Mouse (Mus musculus) embryo, embryonic 9.5 days (tissue): Measurements from ENCODE around the gene Chit1.
A peak's percentile ranks its signal among the peaks of the same experiment; 100 is the strongest.

Experiments used
- DNase-seq: peaks from one replicate; pipeline ENCODE4 v3.0.0-alpha.2; 2017; ENCODE audit errors: extremely low spot score

Gene Chit1

DNA sequence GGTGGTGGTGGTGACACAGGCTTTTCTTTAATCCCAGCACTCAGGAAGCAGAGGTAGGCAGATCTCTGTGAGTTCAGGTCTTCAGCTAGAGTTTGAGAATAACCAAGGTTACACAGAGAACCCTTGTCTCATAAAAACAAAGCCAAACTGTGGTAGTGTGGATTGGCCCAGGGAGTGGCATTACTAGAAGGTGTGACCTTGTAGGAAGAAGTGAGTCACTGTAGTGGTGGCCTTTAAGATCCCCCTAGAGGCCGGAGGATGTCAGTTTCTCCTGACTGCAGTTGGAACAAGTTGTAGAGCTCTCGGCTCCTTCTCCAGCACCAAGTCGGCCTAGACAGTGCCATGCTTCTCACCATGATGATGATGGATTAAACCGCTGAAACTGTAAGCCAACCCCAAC is at the start of gene Chit1:
Chit1 (plus strand) TSS at position 264 of the 400 bp plus-strand sequence.
- no peak for DNase-seq

GRCm38 (mm10) chr1:134061915-134062314 is 49.1 kb upstream of the Chit1 start:
- DNase-seq: no peak

- no peak for DNase-seq
These were observed 48.5 kb upstream of the Chit1 start for GRCm38 (mm10) chr1:134062411-134063085.

DNA sequence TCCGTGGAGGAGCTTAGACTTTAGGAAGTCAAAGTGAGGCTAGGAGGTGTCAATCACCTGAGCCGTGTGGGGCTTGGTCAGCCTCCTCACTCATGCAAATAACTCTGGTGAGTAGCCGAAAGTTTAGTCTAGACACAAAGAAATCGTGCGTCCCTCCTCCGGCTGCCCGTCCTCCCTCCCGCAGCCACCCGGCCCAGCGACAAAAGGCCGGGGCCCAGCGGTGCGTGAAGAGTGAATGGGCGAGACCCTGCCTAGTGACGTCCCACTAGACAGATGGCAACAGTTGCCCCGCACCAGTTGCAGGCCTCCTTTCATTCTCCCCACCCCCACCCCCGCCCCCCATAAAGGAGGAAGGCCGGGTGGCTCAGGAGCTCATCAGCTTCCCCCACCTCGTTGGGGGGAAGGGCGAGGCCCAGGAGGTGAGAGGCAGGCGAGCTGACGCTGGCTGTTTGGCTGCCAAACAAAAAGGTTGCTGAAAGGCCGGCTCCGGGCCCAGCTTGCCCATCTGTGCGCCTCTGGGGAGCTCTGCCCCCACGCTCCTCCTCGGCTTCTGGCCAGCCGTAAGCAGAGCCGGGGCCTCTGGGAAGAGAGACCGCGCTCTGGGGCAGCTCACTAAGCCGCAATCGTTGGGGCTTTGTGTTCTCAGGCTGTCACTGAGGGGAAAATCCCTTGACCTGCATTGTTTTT is 47.8 kb upstream of the Chit1 start:
- peak; percentile 88 for DNase-seq

DNA sequence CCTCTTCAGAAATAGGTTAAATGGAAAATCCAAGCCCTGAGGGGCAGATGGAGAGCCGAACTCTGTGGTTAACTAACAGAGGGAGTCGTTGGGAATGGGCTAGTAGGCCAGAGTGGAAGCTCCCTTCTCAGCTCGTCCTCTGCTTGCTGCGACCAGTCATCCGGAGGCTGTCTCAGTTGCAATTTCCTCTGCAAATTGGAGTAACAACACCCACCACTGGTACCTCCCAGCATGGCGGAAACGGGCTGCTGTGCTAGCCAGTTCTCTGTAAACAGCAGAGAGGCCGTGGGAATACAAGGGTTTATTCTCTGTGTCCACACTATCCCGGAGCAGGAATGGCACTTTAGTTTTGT is 47.3 kb upstream of the Chit1 start:
- DNase-seq: no peak

DNA sequence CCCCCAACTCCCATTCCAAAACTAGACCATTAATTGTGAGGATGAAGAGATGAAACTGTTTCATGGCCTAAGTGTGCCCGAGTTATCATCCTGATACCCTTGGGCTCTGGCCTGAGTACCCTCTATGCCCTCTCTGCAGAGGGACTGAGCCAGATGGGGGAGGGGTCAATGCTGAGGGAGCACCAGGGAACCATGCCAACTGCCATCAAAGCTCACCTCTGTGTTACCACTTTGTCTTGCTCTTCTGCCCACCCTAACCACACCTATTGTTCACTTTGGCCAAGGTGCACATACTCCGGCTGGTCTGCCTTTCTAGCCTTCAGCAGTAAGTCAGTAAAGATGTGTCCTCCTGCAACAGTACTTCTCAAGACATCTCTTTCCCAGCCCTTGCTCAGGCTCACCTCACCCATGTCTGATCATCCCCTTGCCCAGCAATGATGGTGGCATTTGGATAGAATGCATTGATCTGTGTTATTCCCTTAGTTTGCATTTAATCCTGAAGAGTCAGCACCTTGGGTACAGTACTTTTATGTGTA is 46.7 kb upstream of the Chit1 start:
- DNase-seq: no peak

GRCm38 (mm10) chr1:134065241-134065809 is 45.7 kb upstream of the Chit1 start:
- no peak for DNase-seq

GRCm38 (mm10) chr1:134066554-134066953 is 44.5 kb upstream of the Chit1 start:
- no peak for DNase-seq

- DNase-seq: no peak
These were observed 43.9 kb upstream of the Chit1 start for GRCm38 (mm10) chr1:134067143-134067619.

- DNase-seq: no peak
These were observed 40.9 kb upstream of the Chit1 start for GRCm38 (mm10) chr1:134070099-134070669.

DNA sequence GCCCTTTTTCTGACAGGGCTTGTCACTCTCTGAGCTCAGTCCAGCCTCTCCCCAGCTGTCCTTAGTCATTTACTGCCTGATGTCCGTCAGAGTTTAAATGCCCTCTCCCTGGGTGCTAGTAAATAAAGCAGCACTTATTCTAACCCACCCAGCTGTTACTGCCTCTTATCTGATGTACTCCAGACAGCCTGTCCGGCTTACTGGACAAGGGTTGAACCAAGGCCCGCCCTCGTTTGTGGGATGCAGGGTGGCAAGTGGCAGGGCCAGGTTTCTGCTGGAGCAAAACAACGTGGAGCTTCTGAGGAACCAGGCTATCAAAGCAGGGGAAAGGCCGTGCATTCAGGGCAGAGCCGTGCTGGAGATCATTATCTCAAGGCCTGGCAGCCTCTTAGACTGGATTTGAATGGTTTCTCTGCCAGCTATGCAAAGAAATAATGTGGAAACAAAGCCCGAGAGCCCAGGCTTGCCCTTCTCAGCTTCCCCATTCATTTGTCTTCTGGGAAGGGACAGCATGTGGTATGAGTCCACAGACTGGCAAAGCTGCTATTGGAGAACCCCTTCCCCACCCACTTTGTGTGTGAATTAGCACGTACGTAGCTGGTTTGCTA is 39.5 kb upstream of the Chit1 start:
- no peak for DNase-seq

DNA sequence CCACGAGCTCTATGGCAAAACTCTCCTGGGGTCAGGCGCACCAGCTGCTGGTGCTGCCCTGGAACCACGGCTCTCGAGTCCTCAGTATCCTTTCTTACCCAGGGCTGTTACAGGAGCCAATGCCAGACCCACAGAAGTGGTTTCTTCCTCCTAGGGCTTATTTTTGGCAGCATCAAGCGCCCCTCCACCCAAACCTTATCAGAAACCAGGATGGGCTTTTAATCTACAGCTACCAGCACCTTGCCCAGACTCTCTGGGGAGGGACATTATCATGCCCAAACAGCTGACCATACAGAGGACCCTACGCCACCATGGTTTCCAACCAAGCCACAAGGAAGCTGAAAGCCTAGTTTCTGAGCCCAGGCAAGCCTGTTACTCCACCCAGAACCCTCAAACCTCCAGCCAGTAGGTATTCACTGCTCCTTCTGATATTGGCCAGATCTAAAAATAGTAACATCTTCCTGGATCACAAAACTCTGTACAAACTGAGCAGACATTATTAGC is 37.9 kb upstream of the Chit1 start:
- no peak for DNase-seq

DNA sequence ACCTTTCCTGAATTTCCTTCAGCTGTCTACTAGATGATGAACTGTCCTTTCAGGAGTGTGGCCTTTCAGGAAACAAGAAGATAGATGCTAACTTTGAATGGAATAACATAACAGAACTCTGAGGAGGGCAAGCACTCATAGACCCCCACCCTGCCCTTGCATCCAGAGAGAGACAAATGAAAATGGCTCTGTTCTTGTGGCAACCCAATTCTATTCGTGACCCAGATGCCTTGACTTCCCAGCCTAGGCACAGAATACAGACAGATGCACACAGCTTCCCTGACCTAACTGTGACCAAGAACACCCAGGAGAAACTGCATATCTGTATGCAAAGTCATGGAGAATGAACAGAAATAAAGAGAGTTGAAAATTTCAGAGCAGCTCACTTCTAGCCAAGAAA is 37.4 kb upstream of the Chit1 start:
- DNase-seq: no peak

GRCm38 (mm10) chr1:134074184-134074583 is 36.9 kb upstream of the Chit1 start:
- no peak for DNase-seq

DNA sequence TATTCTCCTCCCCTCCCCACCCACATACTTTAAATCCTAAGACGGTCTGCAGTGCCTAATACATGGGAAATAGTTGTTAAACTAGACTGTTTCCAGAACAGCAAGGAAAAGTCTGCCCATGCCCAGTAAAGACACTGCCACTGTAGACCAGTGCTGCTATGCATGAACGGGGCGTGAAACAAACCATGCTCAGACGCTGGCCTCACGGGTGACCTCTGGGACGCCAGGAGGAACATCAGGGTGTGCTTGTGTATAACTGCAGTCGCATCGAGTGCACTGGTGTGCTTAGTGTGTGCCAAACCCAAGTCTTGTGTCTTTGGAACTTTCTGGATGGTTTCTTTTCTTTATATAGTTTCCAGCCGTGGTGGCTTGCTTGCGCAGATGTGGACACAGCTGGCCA is 36.4 kb upstream of the Chit1 start:
- no peak for DNase-seq

- no peak for DNase-seq
These were observed 35.5 kb upstream of the Chit1 start for GRCm38 (mm10) chr1:134075532-134075931.

- no peak for DNase-seq
These were observed 34.3 kb upstream of the Chit1 start for GRCm38 (mm10) chr1:134076789-134077188.

DNA sequence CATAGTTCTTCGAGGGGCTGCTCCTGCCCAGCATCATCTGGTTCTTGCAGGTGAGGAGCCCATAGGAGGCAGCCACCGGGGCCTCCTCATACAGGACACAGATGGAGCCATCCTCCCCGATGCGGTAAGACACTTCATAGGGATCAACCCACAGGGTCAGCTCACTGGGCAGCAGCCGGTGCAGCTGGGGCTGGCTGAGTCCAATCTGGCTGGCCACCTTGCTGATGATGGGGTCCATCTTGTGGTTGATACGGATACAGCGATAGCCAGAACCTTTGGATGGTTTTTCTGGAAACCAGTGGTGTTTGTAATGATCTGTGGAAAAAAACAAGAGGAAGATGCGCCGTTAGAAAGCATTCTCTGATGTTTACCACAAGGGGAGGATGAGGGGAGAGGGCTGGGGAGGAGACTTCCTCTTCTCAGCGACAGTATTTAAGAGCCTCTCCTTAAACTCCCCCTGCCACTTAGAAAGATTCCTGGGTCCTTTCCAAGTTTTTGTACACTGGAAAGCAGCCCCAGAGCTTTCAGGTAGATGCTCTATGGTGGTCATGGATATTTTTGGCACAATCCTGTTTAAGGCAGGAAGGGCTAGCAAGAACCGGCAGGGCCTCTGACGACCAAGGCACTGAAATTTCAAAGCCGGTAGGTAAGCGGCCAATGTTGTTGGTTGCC is 33.5 kb upstream of the Chit1 start:
- DNase-seq: no peak

DNA sequence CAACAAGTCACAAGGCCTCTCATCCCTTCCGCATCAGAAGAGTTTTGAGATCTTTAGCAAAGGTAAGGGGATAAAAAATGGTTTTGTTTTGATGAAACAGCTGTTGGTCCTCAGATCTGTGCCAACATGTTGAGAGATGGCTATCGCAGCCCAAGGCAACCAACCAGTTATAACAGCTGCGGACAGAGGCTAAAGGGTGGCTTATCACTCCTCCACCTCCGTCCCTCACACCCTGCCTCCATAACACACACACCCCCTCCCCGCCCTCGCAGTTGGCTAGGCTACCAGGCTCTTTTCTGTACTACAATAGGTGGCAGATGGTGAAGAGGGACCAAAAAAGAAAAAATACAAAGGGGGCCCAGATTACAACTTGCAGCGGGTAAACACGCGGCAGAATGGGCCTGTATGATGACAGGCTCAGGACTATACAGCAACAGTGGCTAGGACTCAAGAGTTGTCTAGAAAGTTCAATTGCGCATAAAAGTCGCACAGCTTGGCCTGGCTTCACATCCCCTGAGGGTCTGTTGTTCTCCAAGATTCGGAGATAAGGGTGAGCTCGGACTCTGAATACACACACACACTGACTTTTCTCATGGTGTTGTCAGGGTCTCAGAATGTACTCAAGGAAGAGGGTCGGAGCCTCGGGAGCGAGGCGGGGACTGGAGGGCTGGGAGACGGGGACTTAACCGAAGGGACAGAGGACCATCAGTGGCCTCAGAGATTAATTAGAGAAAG is 32.8 kb upstream of the Chit1 start:
- no peak for DNase-seq

- DNase-seq: peak; percentile 98
These were observed 32.1 kb upstream of the Chit1 start, which contains the start of gene Btg2 for GRCm38 (mm10) chr1:134078802-134079476. TSS of gene Btg2 (minus strand) at chr1:134079120.
